In the genomic region with DNA sequence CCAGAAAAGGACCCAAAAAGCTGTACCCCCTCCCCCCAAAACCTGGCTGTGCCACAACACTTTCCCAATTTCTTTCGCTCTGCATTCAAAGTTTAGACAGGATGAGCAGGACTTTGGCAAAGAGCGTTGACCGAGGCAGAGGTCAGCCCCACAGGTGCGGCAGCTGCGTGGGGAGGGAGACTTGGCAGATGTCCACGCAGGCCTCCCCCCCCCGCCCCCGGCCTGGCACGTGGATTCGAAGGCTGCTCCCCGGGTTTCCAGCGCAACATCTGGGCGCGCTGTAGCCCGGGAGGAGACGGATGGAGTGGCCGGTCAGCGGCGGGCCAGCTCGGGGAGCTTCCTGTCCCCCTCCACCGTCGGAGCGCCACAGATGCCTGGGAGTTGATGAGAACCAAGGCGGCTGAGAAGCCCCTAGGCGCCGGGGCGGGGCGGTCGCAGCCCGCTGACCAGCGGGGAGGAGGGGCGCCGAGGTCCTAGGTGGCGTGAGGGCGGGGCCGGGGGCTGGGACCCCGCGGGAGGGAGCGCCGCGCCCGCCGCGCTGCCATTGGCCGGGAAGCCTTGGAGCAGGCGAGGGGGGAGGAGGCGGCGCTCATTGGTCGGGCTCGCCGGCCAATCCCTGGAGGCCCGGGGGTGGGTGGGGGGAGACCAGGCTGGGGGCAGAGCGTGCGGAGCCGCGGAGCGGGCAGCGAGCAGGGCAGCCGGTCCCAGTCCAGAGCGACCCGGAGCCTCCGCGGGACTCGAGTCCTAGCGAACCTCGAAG, we compare ENCODE assay signal across 7 mouse cellular contexts. TPM values are rescaled to one million over a fixed set of nuclear protein-coding genes. Genes with fewer than 3 reads are reported as not detected.
DNase-seq lines count a peak whose midpoint lies in the region; ATAC-seq and TF ChIP-seq lines count a peak whose summit lies in the region.

A gene (plus strand): TSS at position 637 of the 760 bp plus-strand sequence.

- under 1% methylated on average over 55 of the region's 66 CpGs for WGBS in bone marrow, adult 2 months
- under 1% methylated on average over 25 of the region's 66 CpGs for WGBS in embryonic facial prominence, embryonic 14.5 days
- WGBS in heart, adult 2 months, result 1% methylated on average over 59 of the region's 66 CpGs
- WGBS in kidney, adult 2 months, result under 1% methylated on average over 61 of the region's 66 CpGs
- WGBS in limb, embryonic 12.5 days, result 2% methylated on average over 58 of the region's 66 CpGs
- WGBS in midbrain, embryonic 15.5 days, result under 1% methylated on average over 52 of the region's 66 CpGs
- 2% methylated on average over 60 of the region's 66 CpGs for WGBS in spleen, adult 2 months

- peak; percentile 91 for ATAC-seq in embryonic facial prominence, embryonic 14.5 days (ENCODE audit: low read depth)
- peak; percentile 89 for ATAC-seq in limb, embryonic 12.5 days (ENCODE audit: insufficient number of reproducible peaks, insufficient read depth, low FRiP score, low TSS enrichment, low read depth)
- peak; percentile 93 for ATAC-seq in midbrain, embryonic 15.5 days (replicated peaks)

- no peak for TF ChIP-seq EP300 in heart, adult 2 months (IDR thresholded peaks at IDR 0.05; ENCODE audit: insufficient read depth, low read depth, low read length)

- peak within 1 kb of the TSS; percentile 93 for H3K4me2 ChIP-seq in embryonic facial prominence, embryonic 14.5 days (ENCODE audit: low read depth, low read length)
- H3K4me2 ChIP-seq in limb, embryonic 12.5 days, result peak within 1 kb of the TSS; percentile 85
- H3K4me2 ChIP-seq in midbrain, embryonic 15.5 days, result peak within 1 kb of the TSS; percentile 72

- no peak for TF ChIP-seq CTCF in bone marrow, adult 2 months (IDR thresholded peaks at IDR 0.05; ENCODE audit: control insufficient read depth, insufficient read depth, low read length)
- TF ChIP-seq CTCF in heart, adult 2 months (IDR thresholded peaks at IDR 0.05), result no peak
- no peak for TF ChIP-seq CTCF in kidney, adult 2 months (conservative IDR thresholded peaks at IDR 0.05; ENCODE audit: insufficient read depth, insufficient read length, low read depth, low read length)
- no peak for TF ChIP-seq CTCF in spleen, adult 2 months (IDR thresholded peaks at IDR 0.05; ENCODE audit: extremely low read depth, insufficient read depth, insufficient read length, insufficient replicate concordance)

- H3K9ac ChIP-seq in embryonic facial prominence, embryonic 14.5 days (ENCODE audit: low read depth, low read length), result peak within 1 kb of the TSS; percentile 98
- peak within 1 kb of the TSS; percentile 99 for H3K9ac ChIP-seq in heart, adult 2 months (ENCODE audit: low read depth, low read length)
- H3K9ac ChIP-seq in limb, embryonic 12.5 days (replicated peaks), result peak within 1 kb of the TSS; percentile 98
- peak within 1 kb of the TSS; percentile 90 for H3K9ac ChIP-seq in midbrain, embryonic 15.5 days

- peak within 1 kb of the TSS; percentile 74 for H3K4me3 ChIP-seq in bone marrow, adult 2 months (replicated peaks; ENCODE audit: control insufficient read depth, low read depth, low read length)
- H3K4me3 ChIP-seq in embryonic facial prominence, embryonic 14.5 days (ENCODE audit: low read depth, low read length), result peak within 1 kb of the TSS; percentile 70
- peak within 1 kb of the TSS; percentile 87 for H3K4me3 ChIP-seq in heart, adult 2 months
- peak within 1 kb of the TSS; percentile 69 for H3K4me3 ChIP-seq in kidney, adult 2 months (ENCODE audit: insufficient read depth, low read depth, low read length)
- peak within 1 kb of the TSS; percentile 86 for H3K4me3 ChIP-seq in limb, embryonic 12.5 days (replicated peaks)
- H3K4me3 ChIP-seq in midbrain, embryonic 15.5 days, result peak within 1 kb of the TSS; percentile 68
- H3K4me3 ChIP-seq in spleen, adult 2 months (ENCODE audit: extremely low read depth, insufficient read depth, insufficient read length), result peak within 1 kb of the TSS; percentile 87

- 0 out of 2 replicates have a peak, but pooled peaks cover 4% of the 10 kb centered on the region for H3K27me3 ChIP-seq in embryonic facial prominence, embryonic 14.5 days (replicated peaks; ENCODE audit: control insufficient read depth, insufficient read depth, low read length)
- H3K27me3 ChIP-seq in heart, adult 2 months (ENCODE audit: control insufficient read depth, insufficient read depth, low read length), result no peaks in the 10 kb centered on the region
- no peaks in the 10 kb centered on the region for H3K27me3 ChIP-seq in kidney, adult 2 months (replicated peaks; ENCODE audit: control insufficient read depth, insufficient read depth, low read length)
- H3K27me3 ChIP-seq in limb, embryonic 12.5 days, result no peaks in the 10 kb centered on the region
- H3K27me3 ChIP-seq in midbrain, embryonic 15.5 days (replicated peaks), result no peaks in the 10 kb centered on the region; the same call in 1 of the 2 replicates
- 0 out of 2 replicates have a peak, but pooled peaks cover 2% of the 10 kb centered on the region for H3K27me3 ChIP-seq in spleen, adult 2 months (ENCODE audit: control insufficient read depth, insufficient read depth, low read length)

- no peaks in the 10 kb centered on the region; the same call in 1 of the 2 replicates for H3K79me2 ChIP-seq in heart, adult 2 months (replicated peaks; ENCODE audit: control insufficient read depth, insufficient read depth, low read length)

- H3K27ac ChIP-seq in bone marrow, adult 2 months (ENCODE audit: control insufficient read depth, insufficient read depth, low read depth, low read length, poor library complexity), result peak within 1 kb of the TSS; percentile 66; the same call in 1 of the 2 replicates
- peak within 1 kb of the TSS; percentile 99 for H3K27ac ChIP-seq in embryonic facial prominence, embryonic 14.5 days (replicated peaks; ENCODE audit: low read depth, low read length)
- H3K27ac ChIP-seq in heart, adult 2 months, result peak within 1 kb of the TSS; percentile 98
- peak within 1 kb of the TSS; percentile 95 for H3K27ac ChIP-seq in kidney, adult 2 months (ENCODE audit: insufficient read depth, low read depth, low read length)
- H3K27ac ChIP-seq in limb, embryonic 12.5 days, result peak within 1 kb of the TSS; percentile 99
- H3K27ac ChIP-seq in midbrain, embryonic 15.5 days, result peak within 1 kb of the TSS; percentile 93
- H3K27ac ChIP-seq in spleen, adult 2 months (ENCODE audit: insufficient read depth, low read length), result peak within 1 kb of the TSS; percentile 71

- intact Hi-C loops in heart, adult 2 months (cut with DNase I), result loop anchor here (2.0 to 5.0 kb wide), 4 partner anchors 15 to 119 kb away; no protein-coding TSS in a partner anchor

- no peaks in the 10 kb centered on the region for H3K9me3 ChIP-seq in embryonic facial prominence, embryonic 14.5 days (ENCODE audit: control insufficient read depth, low read length)
- no peaks in the 10 kb centered on the region for H3K9me3 ChIP-seq in limb, embryonic 12.5 days
- no peaks in the 10 kb centered on the region for H3K9me3 ChIP-seq in midbrain, embryonic 15.5 days

- peak; percentile 50; the same call in 1 of the 2 replicates for TF ChIP-seq POLR2A in bone marrow, adult 2 months (IDR thresholded peaks at IDR 0.05; ENCODE audit: borderline replicate concordance, control insufficient read depth, low read depth, low read length)
- TF ChIP-seq POLR2A in heart, adult 2 months (IDR thresholded peaks at IDR 0.05; ENCODE audit: insufficient read depth, low read depth, low read length), result peak; percentile 77
- TF ChIP-seq POLR2A in kidney, adult 2 months (IDR thresholded peaks at IDR 0.05; ENCODE audit: low read depth, low read length), result peak; percentile 91
- TF ChIP-seq POLR2A in spleen, adult 2 months (IDR thresholded peaks at IDR 0.05; ENCODE audit: low read depth, low read length), result peak; percentile 77

- H3K4me1 ChIP-seq in bone marrow, adult 2 months (ENCODE audit: control insufficient read depth, insufficient read depth, low read length), result no peaks in the 10 kb centered on the region
- peaks cover 30% of the 10 kb centered on the region for H3K4me1 ChIP-seq in embryonic facial prominence, embryonic 14.5 days (ENCODE audit: control insufficient read depth, insufficient read depth, low read length)
- H3K4me1 ChIP-seq in heart, adult 2 months (ENCODE audit: control insufficient read depth, insufficient read depth, low read length), result peaks cover 2% of the 10 kb centered on the region
- peaks cover 5% of the 10 kb centered on the region; the same call in 1 of the 2 replicates for H3K4me1 ChIP-seq in kidney, adult 2 months (ENCODE audit: control insufficient read depth, insufficient read depth, low read length)
- H3K4me1 ChIP-seq in limb, embryonic 12.5 days (replicated peaks), result peaks cover 37% of the 10 kb centered on the region
- peaks cover 37% of the 10 kb centered on the region for H3K4me1 ChIP-seq in midbrain, embryonic 15.5 days
- peaks cover 4% of the 10 kb centered on the region for H3K4me1 ChIP-seq in spleen, adult 2 months (ENCODE audit: control insufficient read depth, insufficient read depth, insufficient read length)

- peak; percentile 97 for DNase-seq in embryonic facial prominence, embryonic 14.5 days (ENCODE audit: low spot score)
- peak; percentile 91 to 95 for DNase-seq in heart, adult 2 months
- DNase-seq in kidney, adult 2 months, result peak; percentile 97
- DNase-seq in spleen, adult 2 months (ENCODE audit: low read depth in 1 of 2, low spot score in 2 of 2), result peak; percentile 47 to 87

- no peaks in the 10 kb centered on the region for H3K36me3 ChIP-seq in embryonic facial prominence, embryonic 14.5 days (ENCODE audit: control insufficient read depth, insufficient read depth, low read length)
- H3K36me3 ChIP-seq in heart, adult 2 months (ENCODE audit: control insufficient read depth, insufficient read depth, low read length), result peaks cover 3% of the 10 kb centered on the region; the same call in 1 of the 2 replicates
- no peaks in the 10 kb centered on the region for H3K36me3 ChIP-seq in kidney, adult 2 months (ENCODE audit: control insufficient read depth, insufficient read depth, low read length)
- H3K36me3 ChIP-seq in limb, embryonic 12.5 days, result peaks cover 6% of the 10 kb centered on the region; the same call in 1 of the 2 replicates
- no peaks in the 10 kb centered on the region for H3K36me3 ChIP-seq in midbrain, embryonic 15.5 days (replicated peaks)
- H3K36me3 ChIP-seq in spleen, adult 2 months (ENCODE audit: control insufficient read depth, insufficient read depth, low read length), result no peaks in the 10 kb centered on the region

RNA-seq across cellular contexts. Expression of the gene that starts here (rescaled TPM):
- polyA plus RNA-seq in bone marrow, adult 2 months (2011; ENCODE audit: insufficient read depth, insufficient read length, low replicate concordance, missing spikeins), result 26.3 and 64.4 TPM in 2 replicates
- 870 and 944 TPM in 2 replicates for polyA plus RNA-seq in embryonic facial prominence, embryonic 14.5 days (2014; fragmentation: Nextera tagmentation; extraction: Ambion mirVana)
- total RNA-seq in heart, adult 2 months (2021), result 10 to 100 TPM; 37.8 to 40.2 TPM
- 45.4 and 75.7 TPM in 2 replicates for polyA plus RNA-seq in heart, adult 2 months (2012; rRNA removed)
- polyA plus RNA-seq in kidney, adult 2 months (2012; rRNA removed), result 253 and 268 TPM in 2 replicates
- 852 and 858 TPM in 2 replicates for polyA plus RNA-seq in limb, embryonic 12.5 days (2016; fragmentation: Nextera tagmentation; extraction: Ambion mirVana)
- polyA plus RNA-seq in midbrain, embryonic 15.5 days (2015; fragmentation: Nextera tagmentation; extraction: Ambion mirVana), result 369 and 402 TPM in 2 replicates
- polyA plus RNA-seq in spleen, adult 2 months (2012; rRNA removed), result 55.7 and 92.3 TPM in 2 replicates

Comparison
In these comparisons a context has a peak if more than half of its experiments do, and no peak if none do; other contexts are left out.
1. Peak in every context shown above with its lines: DNase-seq, ATAC-seq, H3K4me3 ChIP-seq and H3K27ac ChIP-seq.